17 mouse cellular contexts compared by ENCODE assay signal in the genomic region with DNA sequence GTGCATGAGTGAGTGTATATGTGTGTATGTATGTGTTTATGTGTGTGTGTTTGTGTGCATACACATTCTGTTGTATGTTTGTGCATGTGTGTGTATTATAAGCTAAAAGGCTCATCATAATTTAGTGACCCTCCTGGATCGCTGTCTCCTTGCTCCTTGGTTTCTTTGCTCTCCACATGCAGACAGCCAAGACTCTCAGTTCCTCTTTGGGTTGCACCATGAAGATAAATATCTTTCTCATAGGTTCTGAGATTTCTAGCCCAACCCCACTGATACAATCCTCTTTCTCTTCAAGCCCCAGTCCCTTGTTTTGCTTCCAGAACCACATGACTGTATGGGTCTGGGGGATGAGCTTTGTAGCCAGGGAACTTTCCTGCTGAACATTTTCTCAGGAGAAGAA.
"Had no signal": no experiment of that assay in that cellular context is flagged by ENCODE, and none has a peak within 500 bp of the region (broad histone marks: within the 10 kb centered on the region; RNA-seq: fewer than 3 reads in every experiment).

No protein-coding gene starts in this region.

- H3K4me1 ChIP-seq: liver, embryonic 13.5 days; liver, embryonic 15.5 days; lung, embryonic 15.5 days; midbrain, embryonic 10.5 days; midbrain, embryonic 12.5 days; neural tube, embryonic 13.5 days had no signal

- H3K4me3 ChIP-seq: liver, embryonic 13.5 days; liver, embryonic 15.5 days; lung, embryonic 15.5 days; midbrain, embryonic 10.5 days; midbrain, embryonic 12.5 days; myocyte; neural tube, embryonic 13.5 days had no signal

- H3K9me3 ChIP-seq: liver, embryonic 13.5 days; liver, embryonic 15.5 days; lung, embryonic 15.5 days; midbrain, embryonic 10.5 days; midbrain, embryonic 12.5 days; neural tube, embryonic 13.5 days had no signal

- H3K36me3 ChIP-seq: liver, embryonic 13.5 days; liver, embryonic 15.5 days; lung, embryonic 15.5 days; midbrain, embryonic 10.5 days; midbrain, embryonic 12.5 days; neural tube, embryonic 13.5 days had no signal

- DNase-seq: liver, embryonic 13.5 days; liver, postnatal 0 days; lung, adult 2 months; lung, postnatal 4 days; midbrain, embryonic 14.5 days; right cerebral cortex, postnatal 14 days; thymus, adult 18-20 months; thymus, postnatal 25 days; thymus, postnatal 4 days had no signal

- H3K27me3 ChIP-seq: liver, embryonic 13.5 days; liver, embryonic 15.5 days; lung, embryonic 15.5 days; midbrain, embryonic 12.5 days; neural tube, embryonic 13.5 days had no signal

- ATAC-seq: liver, postnatal 0 days; lung, postnatal 0 days; midbrain, embryonic 16.5 days had no signal

- H3K27ac ChIP-seq: liver, embryonic 13.5 days; liver, embryonic 15.5 days; lung, embryonic 15.5 days; midbrain, embryonic 10.5 days; midbrain, embryonic 12.5 days; neural tube, embryonic 13.5 days had no signal

- H3K4me2 ChIP-seq: liver, embryonic 13.5 days; liver, embryonic 15.5 days; lung, embryonic 15.5 days; midbrain, embryonic 12.5 days; neural tube, embryonic 13.5 days had no signal

- H3K9ac ChIP-seq: liver, embryonic 13.5 days; liver, embryonic 15.5 days; liver, postnatal 0 days; lung, embryonic 15.5 days; midbrain, embryonic 12.5 days; neural tube, embryonic 13.5 days had no signal
